ENCODE assay signal across 10 mouse cellular contexts in genomic region chr15:89068226-89068625, GRCm38 (mm10). TPM values are rescaled to one million over a fixed set of nuclear protein-coding genes. Genes with fewer than 3 reads are reported as not detected.
DNase-seq lines count a peak whose midpoint lies in the region; ATAC-seq and TF ChIP-seq lines count a peak whose summit lies in the region.
"Had no signal": no experiment of that assay in that cellular context is flagged by ENCODE, and none has a peak within 500 bp of the region (broad histone marks: within the 10 kb centered on the region; RNA-seq: fewer than 3 reads in every experiment).

No protein-coding gene starts in this region.

- H3K4me3 ChIP-seq in heart, embryonic 10.5 days, result peak overlapping the region; percentile 47
- peak overlapping the region; percentile 11 for H3K4me3 ChIP-seq in lung, embryonic 14.5 days (ENCODE audit: low read depth, low read length)
- H3K4me3 ChIP-seq in embryonic facial prominence, embryonic 10.5 days, result peak overlapping the region; percentile 37
- H3K4me3 ChIP-seq in stomach, embryonic 14.5 days (ENCODE audit: low read depth, low read length), result peak overlapping the region; percentile 5; the same call in 1 of the 2 replicates
- H3K4me3 ChIP-seq in forebrain, embryonic 13.5 days, result no peak overlapping the region

- ATAC-seq in lung, embryonic 14.5 days (ENCODE audit: insufficient read depth), result peak; percentile 31; the same call in 1 of the 2 replicates
- ATAC-seq in stomach, embryonic 14.5 days (ENCODE audit: insufficient number of reproducible peaks, insufficient read depth, low FRiP score, low read depth), result no peak
- no peak for ATAC-seq in forebrain, embryonic 13.5 days

- peaks cover 31% of the 10 kb centered on the region for H3K4me1 ChIP-seq in heart, embryonic 10.5 days
- H3K4me1 ChIP-seq in lung, embryonic 14.5 days (ENCODE audit: insufficient read depth), result no peaks in the 10 kb centered on the region
- H3K4me1 ChIP-seq in embryonic facial prominence, embryonic 10.5 days, result peaks cover 11% of the 10 kb centered on the region
- H3K4me1 ChIP-seq in stomach, embryonic 14.5 days (ENCODE audit: control insufficient read depth, insufficient read depth, low read length), result no peaks in the 10 kb centered on the region
- H3K4me1 ChIP-seq in forebrain, embryonic 13.5 days, result no peaks in the 10 kb centered on the region

- no peak for DNase-seq in heart, embryonic 10.5 days (ENCODE audit: low spot score)
- no peak for DNase-seq in heart, adult 18-20 months
- peak; percentile 56 for DNase-seq in lung, embryonic 14.5 days
- no peak for DNase-seq in lung, postnatal 14 days
- DNase-seq in embryonic facial prominence, embryonic 10.5 days (ENCODE audit: low spot score), result no peak
- no peak for DNase-seq in layer of hippocampus, adult 9-11 months
- DNase-seq: lung, adult 18-20 months; thymus, postnatal 25 days had no signal

- H3K9ac ChIP-seq in lung, embryonic 14.5 days, result no peak overlapping the region
- no peak overlapping the region for H3K9ac ChIP-seq in stomach, embryonic 14.5 days (replicated peaks; ENCODE audit: low read depth, low read length)
- H3K9ac ChIP-seq in forebrain, embryonic 13.5 days, result no peak overlapping the region

- H3K9me3 ChIP-seq in heart, embryonic 10.5 days, result no peaks in the 10 kb centered on the region
- no peaks in the 10 kb centered on the region for H3K9me3 ChIP-seq in lung, embryonic 14.5 days (ENCODE audit: low read depth, low read length)
- no peaks in the 10 kb centered on the region for H3K9me3 ChIP-seq in embryonic facial prominence, embryonic 10.5 days
- H3K9me3 ChIP-seq in stomach, embryonic 14.5 days (ENCODE audit: control insufficient read depth, low read depth, low read length), result no peaks in the 10 kb centered on the region
- H3K9me3 ChIP-seq in forebrain, embryonic 13.5 days (replicated peaks), result no peaks in the 10 kb centered on the region

- peaks cover 77% of the 10 kb centered on the region for H3K27me3 ChIP-seq in heart, embryonic 10.5 days (ENCODE audit: insufficient read depth, poor library complexity, severe bottlenecking)
- peaks cover 40% of the 10 kb centered on the region for H3K27me3 ChIP-seq in lung, embryonic 14.5 days (ENCODE audit: insufficient read depth, low read length)
- H3K27me3 ChIP-seq in embryonic facial prominence, embryonic 10.5 days (replicated peaks; ENCODE audit: low read depth, poor library complexity, severe bottlenecking), result peaks cover 80% of the 10 kb centered on the region
- peaks cover 13% of the 10 kb centered on the region for H3K27me3 ChIP-seq in stomach, embryonic 14.5 days (ENCODE audit: control insufficient read depth, insufficient read depth, low read length)
- peaks cover 32% of the 10 kb centered on the region for H3K27me3 ChIP-seq in forebrain, embryonic 13.5 days

- WGBS in heart, embryonic 10.5 days, result 22% methylated on average over 26 of the region's 26 CpGs
- 15% methylated on average over 26 of the region's 26 CpGs for WGBS in lung, embryonic 14.5 days
- 44% methylated on average over 26 of the region's 26 CpGs for WGBS in embryonic facial prominence, embryonic 10.5 days
- 29% methylated on average over 26 of the region's 26 CpGs for WGBS in stomach, embryonic 14.5 days
- WGBS in forebrain, embryonic 13.5 days, result 58% methylated on average over 26 of the region's 26 CpGs

- H3K27ac ChIP-seq in heart, embryonic 10.5 days, result no peak overlapping the region
- no peak overlapping the region for H3K27ac ChIP-seq in lung, embryonic 14.5 days (ENCODE audit: low read depth)
- H3K27ac ChIP-seq in embryonic facial prominence, embryonic 10.5 days (replicated peaks), result no peak overlapping the region
- H3K27ac ChIP-seq in stomach, embryonic 14.5 days (ENCODE audit: low read length), result no peak overlapping the region
- H3K27ac ChIP-seq in forebrain, embryonic 13.5 days, result no peak overlapping the region

- peaks cover 6% of the 10 kb centered on the region; the same call in 1 of the 2 replicates for H3K36me3 ChIP-seq in heart, embryonic 10.5 days
- H3K36me3 ChIP-seq in lung, embryonic 14.5 days (ENCODE audit: insufficient read depth), result no peaks in the 10 kb centered on the region
- H3K36me3 ChIP-seq in embryonic facial prominence, embryonic 10.5 days (replicated peaks), result no peaks in the 10 kb centered on the region
- H3K36me3 ChIP-seq in stomach, embryonic 14.5 days (ENCODE audit: control insufficient read depth, insufficient read depth, low read length), result no peaks in the 10 kb centered on the region
- peaks cover 14% of the 10 kb centered on the region; the same call in 1 of the 2 replicates for H3K36me3 ChIP-seq in forebrain, embryonic 13.5 days (ENCODE audit: poor library complexity, severe bottlenecking)

- TF ChIP-seq CTCF in lung, embryonic 14.5 days (IDR thresholded peaks at IDR 0.05; ENCODE audit: low read depth), result no peak

- peak overlapping the region; percentile 42 for H3K4me2 ChIP-seq in lung, embryonic 14.5 days
- H3K4me2 ChIP-seq in stomach, embryonic 14.5 days (replicated peaks; ENCODE audit: low read depth, low read length), result peak overlapping the region; percentile 32; the same call in 1 of the 2 replicates
- H3K4me2 ChIP-seq in forebrain, embryonic 13.5 days, result no peak overlapping the region

RNA-seq across cellular contexts. Expression of gene Trabd, which starts 6.7 kb away (rescaled TPM):
- 63.0 and 67.6 TPM in 2 replicates for polyA plus RNA-seq in heart, embryonic 10.5 days (2016; fragmentation: Nextera tagmentation; extraction: Ambion mirVana)
- total RNA-seq in heart, adult 18-20 months (2021), result 10 to 100 TPM; 46.6 to 56.5 TPM
- polyA plus RNA-seq in lung, embryonic 14.5 days (2014; fragmentation: Nextera tagmentation; extraction: Ambion mirVana), result 48.6 and 51.6 TPM in 2 replicates
- polyA plus RNA-seq in embryonic facial prominence, embryonic 10.5 days (2016; fragmentation: Nextera tagmentation; extraction: Ambion mirVana), result 52.1 and 52.4 TPM in 2 replicates
- 43.9 and 47.4 TPM in 2 replicates for polyA plus RNA-seq in stomach, embryonic 14.5 days (2014; fragmentation: Nextera tagmentation; extraction: Ambion mirVana)
- polyA plus RNA-seq in forebrain, embryonic 13.5 days (2015; fragmentation: Nextera tagmentation; extraction: Ambion mirVana), result 40.4 and 45.1 TPM in 2 replicates

RNA-seq across cellular contexts. Expression of gene Panx2, which starts 8.7 kb away (rescaled TPM):
- 1.8 and 1.9 TPM in 2 replicates for polyA plus RNA-seq in heart, embryonic 10.5 days (2016; fragmentation: Nextera tagmentation; extraction: Ambion mirVana)
- total RNA-seq in heart, adult 18-20 months (2021), result 1 to 10 TPM; 2.0 to 2.4 TPM
- 0.22 and 0.34 TPM in 2 replicates for polyA plus RNA-seq in lung, embryonic 14.5 days (2014; fragmentation: Nextera tagmentation; extraction: Ambion mirVana)
- 0.21 and 0.50 TPM in 2 replicates for polyA plus RNA-seq in embryonic facial prominence, embryonic 10.5 days (2016; fragmentation: Nextera tagmentation; extraction: Ambion mirVana)
- 0.20 TPM in 2 replicates for polyA plus RNA-seq in stomach, embryonic 14.5 days (2014; fragmentation: Nextera tagmentation; extraction: Ambion mirVana)
- polyA plus RNA-seq in forebrain, embryonic 13.5 days (2015; fragmentation: Nextera tagmentation; extraction: Ambion mirVana), result 2.3 and 2.4 TPM in 2 replicates

RNA-seq across cellular contexts. Expression of gene Selenoo, which starts 20.7 kb away (rescaled TPM):
- 9.5 and 11.8 TPM in 2 replicates for polyA plus RNA-seq in heart, embryonic 10.5 days (2016; fragmentation: Nextera tagmentation; extraction: Ambion mirVana)
- 10 to 100 TPM; 16.1 to 16.5 TPM for total RNA-seq in heart, adult 18-20 months (2021)
- polyA plus RNA-seq in lung, embryonic 14.5 days (2014; fragmentation: Nextera tagmentation; extraction: Ambion mirVana), result 18.7 and 21.5 TPM in 2 replicates
- 12.9 and 13.0 TPM in 2 replicates for polyA plus RNA-seq in embryonic facial prominence, embryonic 10.5 days (2016; fragmentation: Nextera tagmentation; extraction: Ambion mirVana)
- polyA plus RNA-seq in stomach, embryonic 14.5 days (2014; fragmentation: Nextera tagmentation; extraction: Ambion mirVana), result 22.0 and 22.2 TPM in 2 replicates
- 20.9 and 22.5 TPM in 2 replicates for polyA plus RNA-seq in forebrain, embryonic 13.5 days (2015; fragmentation: Nextera tagmentation; extraction: Ambion mirVana)

RNA-seq across cellular contexts. Expression of gene Tubgcp6, which starts 54.7 kb away (rescaled TPM):
- 15.4 and 17.1 TPM in 2 replicates for polyA plus RNA-seq in heart, embryonic 10.5 days (2016; fragmentation: Nextera tagmentation; extraction: Ambion mirVana)
- total RNA-seq in heart, adult 18-20 months (2021), result 1 to 10 TPM; 7.4 to 8.5 TPM
- 18.4 and 19.8 TPM in 2 replicates for polyA plus RNA-seq in lung, embryonic 14.5 days (2014; fragmentation: Nextera tagmentation; extraction: Ambion mirVana)
- polyA plus RNA-seq in embryonic facial prominence, embryonic 10.5 days (2016; fragmentation: Nextera tagmentation; extraction: Ambion mirVana), result 25.9 and 28.8 TPM in 2 replicates
- 17.2 and 20.7 TPM in 2 replicates for polyA plus RNA-seq in stomach, embryonic 14.5 days (2014; fragmentation: Nextera tagmentation; extraction: Ambion mirVana)
- polyA plus RNA-seq in forebrain, embryonic 13.5 days (2015; fragmentation: Nextera tagmentation; extraction: Ambion mirVana), result 16.8 and 19.8 TPM in 2 replicates
